Mouse (Mus musculus) CH12.LX (cell line): ENCODE data around the gene Ndufv1. TPM values are rescaled to one million over a fixed set of nuclear protein-coding genes. Genes with fewer than 3 reads are reported as not detected.

Experiments
- DNase-seq: peaks from one replicate; pipeline ENCODE4 v3.0.0-alpha.2; 2013; ENCODE audit errors: extremely low read depth
- H3K27ac ChIP-seq: 2 replicates; pipeline ENCODE4 v1.5.1; 2012; ENCODE audit warnings: low read depth, mild to moderate bottlenecking, control low read depth, moderate library complexity; ENCODE audit not compliant: insufficient read depth
- H3K27me3 ChIP-seq: replicated peaks from 2 replicates; pipeline ENCODE3; 2012; ENCODE audit warnings: inconsistent platforms
- H3K36me3 ChIP-seq, 2 experiments: replicated peaks in 1 of 2; 2 replicates each; pipeline versions ENCODE3 to v1.6.1; 2012; ENCODE audit warnings: inconsistent platforms in 1 of 2, low read length in 1 of 2, mild to moderate bottlenecking in 1 of 2, mixed read lengths in 1 of 2, moderate library complexity in 1 of 2; ENCODE audit not compliant: control insufficient read depth in 1 of 2, insufficient read depth in 1 of 2
- H3K4me1 ChIP-seq, 2 experiments: 2 replicates each; pipeline ENCODE4 v1.6.1; 2012; ENCODE audit warnings: inconsistent platforms in 1 of 2, moderate library complexity in 1 of 2; ENCODE audit not compliant: insufficient read depth in 2 of 2, control insufficient read depth in 1 of 2
- H3K4me2 ChIP-seq: 2 replicates; pipeline ENCODE4 v1.6.1; 2012; ENCODE audit warnings: low read depth, mild to moderate bottlenecking, control low read depth; ENCODE audit not compliant: poor library complexity, insufficient read depth, severe bottlenecking
- H3K4me3 ChIP-seq, 3 experiments: fragments of 150-350 bp in 1 of 3; sonication (generic) in 1 of 3; replicated peaks in 1 of 3; 2 replicates each; pipeline versions ENCODE3 to v1.5.1; 2011 to 2012; ENCODE audit warnings: low read depth in 2 of 3, low read length in 2 of 3, mild to moderate bottlenecking in 2 of 3, moderate library complexity in 2 of 3, control low read depth in 1 of 3, improper control_type of control experiment in 1 of 3, inconsistent platforms in 1 of 3, mixed read lengths in 1 of 3; ENCODE audit not compliant: poor library complexity in 1 of 3
- H3K79me2 ChIP-seq: replicated peaks from 2 replicates; pipeline ENCODE4 v1.6.1; 2012; ENCODE audit warnings: mild to moderate bottlenecking, moderate library complexity; ENCODE audit not compliant: control insufficient read depth, poor library complexity, insufficient read depth, severe bottlenecking; ENCODE audit errors: extremely low read depth
- H3K9ac ChIP-seq: 2 replicates; pipeline ENCODE4 v1.6.1; 2012; ENCODE audit warnings: low read depth, mild to moderate bottlenecking, control low read depth, moderate library complexity; ENCODE audit not compliant: insufficient read depth
- H3K9me3 ChIP-seq: replicated peaks from 2 replicates; pipeline ENCODE3; 2012; ENCODE audit warnings: low read length, inconsistent platforms, mixed read lengths
- CHD2 ChIP-seq: IDR thresholded peaks from 2 replicates; pipeline ENCODE4 v1.6.1; 2011; ENCODE audit warnings: low read length, improper control_type of control experiment
- CTCF ChIP-seq, 2 experiments: IDR thresholded peaks in 1 of 2; conservative IDR thresholded peaks in 1 of 2; 2 replicates each; pipeline ENCODE4 v1.5.1; 2011 to 2012; ENCODE audit warnings: low read depth in 2 of 2, low read length in 2 of 2, improper control_type of control experiment in 1 of 2, inconsistent platforms in 1 of 2, mild to moderate bottlenecking in 1 of 2, moderate library complexity in 1 of 2
- ELF1 ChIP-seq: IDR thresholded peaks from 2 replicates; pipeline ENCODE4 v1.6.1; 2014; ENCODE audit warnings: low read depth, mild to moderate bottlenecking, inconsistent platforms, low read length, improper control_type of control experiment
- ETS1 ChIP-seq: conservative IDR thresholded peaks from 2 replicates; pipeline ENCODE4 v1.6.1; 2012; ENCODE audit warnings: low read depth, mild to moderate bottlenecking, inconsistent platforms, low read length, improper control_type of control experiment, moderate library complexity
- GABPA ChIP-seq: IDR thresholded peaks from 2 replicates; pipeline ENCODE4 v1.6.1; 2012; ENCODE audit warnings: low read depth, low read length, improper control_type of control experiment, inconsistent platforms; ENCODE audit not compliant: insufficient replicate concordance
- HCFC1 ChIP-seq: IDR thresholded peaks from 2 replicates; pipeline ENCODE4 v1.6.1; 2012; ENCODE audit warnings: low read depth, mild to moderate bottlenecking, inconsistent platforms, low read length, improper control_type of control experiment
- IRF4 ChIP-seq: IDR thresholded peaks from 2 replicates; pipeline ENCODE4 v1.6.1; 2014; ENCODE audit warnings: low read depth, mild to moderate bottlenecking, inconsistent platforms, low read length, improper control_type of control experiment
- JUN ChIP-seq: IDR thresholded peaks from 2 replicates; pipeline ENCODE4 v1.6.1; 2011; ENCODE audit warnings: low read depth, mild to moderate bottlenecking, low read length, improper control_type of control experiment, moderate library complexity; ENCODE audit not compliant: insufficient read depth
- JUND ChIP-seq: conservative IDR thresholded peaks from 2 replicates; pipeline ENCODE4 v1.6.1; 2011; ENCODE audit warnings: low read depth, low read length, improper control_type of control experiment
- MAFK ChIP-seq: IDR thresholded peaks from 2 replicates; pipeline ENCODE4 v1.6.1; 2011; ENCODE audit warnings: low read length, improper control_type of control experiment; ENCODE audit not compliant: insufficient replicate concordance
- MAX ChIP-seq: IDR thresholded peaks from 2 replicates; pipeline ENCODE4 v1.6.1; 2011; ENCODE audit warnings: low read length, improper control_type of control experiment
- MYC ChIP-seq: IDR thresholded peaks from 2 replicates; pipeline ENCODE4 v1.6.1; 2011; ENCODE audit warnings: low read depth, mild to moderate bottlenecking, improper control_type of control experiment, low read length
- NELFE ChIP-seq: IDR thresholded peaks from 2 replicates; pipeline ENCODE4 v1.6.1; 2011; ENCODE audit warnings: low read depth, low read length, improper control_type of control experiment
- PAX5 ChIP-seq: IDR thresholded peaks from 2 replicates; pipeline ENCODE4 v1.6.1; 2012; ENCODE audit warnings: low read length, inconsistent platforms, mixed read lengths
- POLR2A ChIP-seq: IDR thresholded peaks from 2 replicates; pipeline ENCODE4 v1.6.1; 2011; ENCODE audit warnings: low read depth, mild to moderate bottlenecking, improper control_type of control experiment, low read length
- RCOR1 ChIP-seq: conservative IDR thresholded peaks from 2 replicates; pipeline ENCODE4 v1.6.1; 2012; ENCODE audit warnings: low read depth, mild to moderate bottlenecking, inconsistent platforms, low read length, improper control_type of control experiment
- SIN3A ChIP-seq: IDR thresholded peaks from 2 replicates; pipeline ENCODE4 v1.6.1; 2012; ENCODE audit warnings: low read length, improper control_type of control experiment, inconsistent platforms
- SMC3 ChIP-seq: IDR thresholded peaks from 2 replicates; pipeline ENCODE4 v1.6.1; 2011; ENCODE audit warnings: low read depth, low read length, improper control_type of control experiment
- TCF12 ChIP-seq: IDR thresholded peaks from 2 replicates; pipeline ENCODE4 v1.6.1; 2014; ENCODE audit warnings: low read depth, mild to moderate bottlenecking, inconsistent platforms, low read length, improper control_type of control experiment
- UBTF ChIP-seq: IDR thresholded peaks from 2 replicates; pipeline ENCODE4 v1.6.1; 2012; ENCODE audit warnings: low read depth, mild to moderate bottlenecking, inconsistent platforms, low read length, improper control_type of control experiment, moderate library complexity
- USF1 ChIP-seq: IDR thresholded peaks from 2 replicates; pipeline ENCODE4 v1.6.1; 2014; ENCODE audit warnings: low read depth, mild to moderate bottlenecking, inconsistent platforms, low read length, improper control_type of control experiment
- USF2 ChIP-seq: conservative IDR thresholded peaks from 2 replicates; pipeline ENCODE4 v1.6.1; 2011; ENCODE audit warnings: low read depth, low read length, improper control_type of control experiment
- ZKSCAN1 ChIP-seq: IDR thresholded peaks from 2 replicates; pipeline ENCODE4 v1.6.1; 2012; ENCODE audit warnings: low read depth, inconsistent platforms, low read length, improper control_type of control experiment, borderline replicate concordance
- ZMIZ1 ChIP-seq: IDR thresholded peaks from 2 replicates; pipeline ENCODE4 v1.6.1; 2012; ENCODE audit warnings: low read depth, mild to moderate bottlenecking, inconsistent platforms, low read length, improper control_type of control experiment
- ZNF384 ChIP-seq: IDR thresholded peaks from 2 replicates; pipeline ENCODE4 v1.6.1; 2012; ENCODE audit warnings: low read depth, low read length, improper control_type of control experiment, inconsistent platforms
- dilution Hi-C: fragments of 300-500 bp; cut with MboI; formaldehyde crosslinking; loops from 2 replicates; pipeline ENCODE4 v1.14.3; 2020; ENCODE audit warnings: low sequenced_read_pairs; ENCODE audit not compliant: extremely low pct_unique_long_range_greater_than_20kb, extremely low pct_ligation_motif_present
- in situ Hi-C: fragments of 300-500 bp; cut with MboI; formaldehyde crosslinking; loops from 3 replicates; pipeline ENCODE4 v1.14.3; 2019; ENCODE audit warnings: low sequenced_read_pairs, low pct_ligation_motif_present, low pct_unique_long_range_greater_than_20kb, mixed read lengths
- polyA plus RNA-seq: library from polyadenylated mRNA; unstranded; fragments of >175 nt; gene quantifications from 2 replicates; pipeline ENCODE4 v1.2.1, GENCODE M21; 2012; ENCODE audit warnings: low read depth; ENCODE audit not compliant: insufficient read length
- total RNA-seq, 2 experiments: library from RNA; depleted of rRNA; stranded (reverse); fragments of 300-350 nt in 1 of 2; fragments of >200 nt in 1 of 2; gene quantifications; 2 replicates each; pipeline ENCODE4 v1.2.3; 2012 to 2014

Ndufv1 gene
- total and polyA plus RNA-seq, 3 experiments, result 119 to 183 (median 133) TPM

DNA sequence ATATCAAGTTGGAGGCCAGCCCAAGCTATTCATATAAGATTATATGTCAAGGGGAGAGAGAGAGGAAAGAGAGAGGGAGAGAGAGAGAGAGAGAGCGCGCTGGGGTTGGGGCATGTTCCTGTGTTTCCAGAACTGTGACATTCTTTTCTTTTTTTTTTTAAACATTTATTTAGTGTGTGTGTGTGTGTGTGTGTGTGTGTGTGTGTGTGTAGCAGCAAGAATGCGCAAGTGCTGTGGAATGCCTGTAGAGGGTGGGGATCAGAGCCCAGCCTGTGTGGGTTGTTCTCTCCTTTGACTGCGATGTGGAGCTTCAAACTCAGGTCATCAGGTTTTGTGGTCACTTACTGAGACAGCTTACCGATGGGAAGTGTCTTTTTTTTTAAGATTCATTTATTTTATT lies 52.4 kb downstream of the Ndufv1 start:
- Histone ChIP-seq H3K4me3 (no peak overlapping the region), H3K36me3 (no peaks in the 10 kb centered on the region), H3K4me2 (no peak overlapping the region), H3K9me3 (no peaks in the 10 kb centered on the region), H3K27ac (no peak overlapping the region), H3K9ac (no peak overlapping the region), H3K79me2 (no peaks in the 10 kb centered on the region), H3K4me1 (peaks cover 2 to 17% of the 10 kb centered on the region in 2 experiments; a peak in 3 of 4 replicates), H3K27me3 (no peaks in the 10 kb centered on the region)
- DNase-seq, result no peak
- dilution Hi-C loops, result no loop called here
- TF ChIP-seq USF1, result no peak
- TF ChIP-seq ZKSCAN1, result no peak
- TF ChIP-seq RCOR1, result no peak
- no peak for TF ChIP-seq UBTF
- no peak for TF ChIP-seq MYC
- TF ChIP-seq NELFE, result no peak
- no peak for TF ChIP-seq POLR2A
- TF ChIP-seq MAX, result no peak
- TF ChIP-seq SMC3, result no peak
- no peak for TF ChIP-seq CHD2
- no peak for TF ChIP-seq ZMIZ1
- no peak for TF ChIP-seq JUN
- TF ChIP-seq TCF12, result no peak
- TF ChIP-seq IRF4, result no peak
- no peak for TF ChIP-seq USF2
- no peak for TF ChIP-seq CTCF (conservative IDR thresholded peaks at IDR 0.05 in 1 of 2, IDR thresholded peaks at IDR 0.05 in 1 of 2; ENCODE audit: low read depth in 2 of 2, low read length in 2 of 2)
- TF ChIP-seq GABPA, result no peak
- TF ChIP-seq ELF1, result no peak
- in situ Hi-C loops, result no loop called here

- Histone ChIP-seq H3K9me3 (no peaks in the 10 kb centered on the region), H3K27me3 (no peaks in the 10 kb centered on the region), H3K4me1 (peaks cover 2 to 14% of the 10 kb centered on the region in 2 experiments; a peak in 3 of 4 replicates), H3K27ac (no peak overlapping the region), H3K9ac (no peak overlapping the region), H3K4me2 (no peak overlapping the region), H3K79me2 (no peaks in the 10 kb centered on the region), H3K36me3 (no peaks in the 10 kb centered on the region), H3K4me3 (no peak overlapping the region)
- TF ChIP-seq CTCF (conservative IDR thresholded peaks at IDR 0.05 in 1 of 2, IDR thresholded peaks at IDR 0.05 in 1 of 2; ENCODE audit: low read depth in 2 of 2, low read length in 2 of 2) (no peak), MYC (no peak), PAX5 (no peak), JUND (no peak), ZNF384 (no peak), HCFC1 (no peak), ETS1 (no peak), MAX (no peak), USF2 (no peak), CHD2 (no peak), ELF1 (no peak), SIN3A (no peak), MAFK (no peak)
- in situ Hi-C loops (no loop called here), dilution Hi-C loops (no loop called here)
- DNase-seq, result no peak
Measured at GRCm38 (mm10) chr19:3959030-3959429, 53.6 kb downstream of the Ndufv1 start.
